Mouse (Mus musculus) C2C12 (cell line): ENCODE measurements around the gene Bcl2.

Source experiments
- CTCF ChIP-seq: IDR thresholded peaks from one replicate; pipeline ENCODE4 v1.5.1; 2011; ENCODE audit not compliant: control insufficient read depth, insufficient read depth, insufficient read length
- USF1 ChIP-seq: IDR thresholded peaks from one replicate; pipeline ENCODE4 v1.6.1; 2011; ENCODE audit warnings: low read depth, mild to moderate bottlenecking, control low read depth, moderate library complexity

DNA sequence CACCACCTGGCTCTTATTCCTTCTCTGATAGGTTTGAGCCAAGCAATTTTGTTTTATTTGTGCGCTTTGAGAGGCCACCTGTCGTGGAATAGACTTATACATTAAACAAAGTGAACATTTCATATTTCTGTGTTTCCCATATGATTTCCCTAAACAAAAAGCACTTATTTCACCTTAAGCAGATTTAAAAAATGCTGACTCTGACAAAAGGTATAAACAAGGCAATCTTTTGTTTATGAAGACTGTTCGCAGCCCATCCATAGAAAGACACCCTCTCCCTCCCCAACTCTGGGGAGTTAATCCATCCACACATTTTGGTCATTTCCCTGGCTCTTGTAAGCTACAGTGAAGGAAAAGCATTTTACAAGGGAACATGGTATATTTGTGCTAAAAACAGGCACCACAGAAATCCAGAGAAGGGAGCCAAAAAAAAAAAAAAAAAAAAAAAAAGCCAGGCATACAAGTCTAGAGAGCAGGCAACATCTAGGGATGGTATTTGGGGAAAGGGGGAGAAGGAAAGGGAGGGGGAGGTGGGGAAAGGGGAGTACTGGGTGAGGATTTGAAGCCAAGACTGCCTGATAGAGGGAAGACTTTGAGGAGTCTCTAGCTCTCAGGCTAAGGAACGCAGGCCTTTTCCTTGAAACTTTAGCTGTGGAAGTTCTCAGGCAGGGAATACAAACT is 105.8 kb downstream of the Bcl2 start:
- TF ChIP-seq CTCF = no peak
- TF ChIP-seq USF1 = no peak
